Mouse (Mus musculus) intestine, postnatal 0 days (tissue): ENCODE measurements around the gene Sucla2. TPM values are rescaled to one million over a fixed set of nuclear protein-coding genes. Genes with fewer than 3 reads are reported as not detected.

Source experiments
- ATAC-seq: fragments of 200-750 bp; cut with Nextera tagmentation; 2 replicates; pipeline ENCODE4 v1.8.0; 2017; ENCODE audit warnings: mild to moderate bottlenecking, moderate TSS enrichment, moderate library complexity
- H3K27ac ChIP-seq: fragments of 300-500 bp; sonication (generic); 2 replicates; pipeline ENCODE4 v1.5.1; 2014; ENCODE audit warnings: mild to moderate bottlenecking, low read depth, low read length, moderate library complexity
- H3K27me3 ChIP-seq: fragments of 300-500 bp; sonication (generic); replicated peaks from 2 replicates; pipeline ENCODE4 v1.6.1; 2014; ENCODE audit warnings: low read length, mixed read lengths; ENCODE audit not compliant: control insufficient read depth, insufficient read depth
- H3K36me3 ChIP-seq: fragments of 300-500 bp; sonication (generic); 2 replicates; pipeline ENCODE4 v1.6.1; 2014; ENCODE audit warnings: mild to moderate bottlenecking, moderate library complexity; ENCODE audit not compliant: control insufficient read depth, insufficient read depth
- H3K4me1 ChIP-seq: fragments of 300-500 bp; sonication (generic); replicated peaks from 2 replicates; pipeline ENCODE4 v1.6.1; 2014; ENCODE audit warnings: antibody characterized with exemption, low read length, mixed read lengths; ENCODE audit not compliant: control insufficient read depth, insufficient read depth
- H3K4me2 ChIP-seq: fragments of 300-500 bp; sonication (generic); replicated peaks from 2 replicates; pipeline ENCODE4 v1.6.1; 2014; ENCODE audit warnings: low read depth, mild to moderate bottlenecking, moderate library complexity
- H3K4me3 ChIP-seq: fragments of 300-500 bp; sonication (generic); 2 replicates; pipeline ENCODE4 v1.5.1; 2014; ENCODE audit warnings: low read depth, low read length
- H3K9ac ChIP-seq: fragments of 300-500 bp; sonication (generic); 2 replicates; pipeline ENCODE4 v1.6.1; 2014; ENCODE audit warnings: mild to moderate bottlenecking, low read depth, low read length
- H3K9me3 ChIP-seq: fragments of 300-500 bp; sonication (generic); 2 replicates; pipeline ENCODE4 v1.6.1; 2016; ENCODE audit warnings: mixed run types; ENCODE audit not compliant: control insufficient read depth
- CTCF ChIP-seq: sonication (generic); IDR thresholded peaks from 2 replicates; pipeline ENCODE4 v1.5.1; 2016; ENCODE audit warnings: low read depth, mild to moderate bottlenecking, control low read depth, antibody characterized with exemption, moderate library complexity
- WGBS: fragments of 180-500 bp; shearing (Covaris S2); extraction: QIAGEN DNeasy Blood & Tissue Kit; methylation state at CpG from one replicate; pipeline ENCODE4 v1.1.7; 2014; 5-methylcytosine and 5-hydroxymethylcytosine counted together
- polyA plus RNA-seq: library from polyadenylated mRNA; unstranded; fragments of >200 nt; fragmentation: Nextera tagmentation; extraction: Ambion mirVana; gene quantifications from 2 replicates; pipeline ENCODE4 v1.2.1, GENCODE M21; 2015

The Sucla2 gene
- polyA plus RNA-seq, 1 experiment from 2014 or later, result 202 TPM

DNA sequence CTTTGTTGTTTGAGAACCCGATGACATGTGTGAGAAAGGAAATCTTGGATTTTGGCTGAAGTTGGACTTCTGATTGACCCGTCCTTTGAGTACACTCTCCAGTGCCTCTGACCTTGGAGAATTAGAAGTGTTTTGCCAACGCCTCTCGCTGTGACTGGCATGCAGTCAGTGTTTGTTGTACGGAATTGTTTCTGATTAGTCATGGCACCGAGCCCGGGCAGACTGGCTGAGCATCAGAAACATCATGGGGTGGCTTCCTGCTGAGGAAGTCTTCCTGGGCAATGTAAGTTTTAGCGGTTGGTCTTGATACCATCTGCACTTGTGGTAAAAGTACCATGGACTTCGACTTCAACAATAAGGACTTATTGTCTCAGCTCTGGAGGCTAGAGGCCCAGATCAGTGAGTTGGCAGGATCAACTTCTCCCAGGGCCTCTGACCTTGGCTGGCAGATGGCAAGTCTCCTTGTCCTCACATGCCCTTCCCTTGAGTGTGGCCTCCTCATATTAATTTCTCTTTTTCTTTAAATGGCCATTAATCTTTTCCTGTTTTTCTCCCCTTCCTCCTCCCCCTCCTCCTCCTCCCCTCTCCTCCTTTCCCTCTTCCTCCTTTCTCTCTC, 107.6 kb downstream of the Sucla2 start:
- ATAC-seq, result 0 out of 2 replicates have a peak, but pooled peaks have one; percentile 45
- no peak for TF ChIP-seq CTCF
- 74% methylated on average over 9 of the region's 9 CpGs for WGBS
- Histone ChIP-seq H3K9me3 (no peaks in the 10 kb centered on the region), H3K9ac (no peak overlapping the region), H3K27ac (no peak overlapping the region), H3K4me2 (no peak overlapping the region), H3K27me3 (no peaks in the 10 kb centered on the region), H3K4me1 (no peaks in the 10 kb centered on the region), H3K36me3 (no peaks in the 10 kb centered on the region), H3K4me3 (no peak overlapping the region)

DNA sequence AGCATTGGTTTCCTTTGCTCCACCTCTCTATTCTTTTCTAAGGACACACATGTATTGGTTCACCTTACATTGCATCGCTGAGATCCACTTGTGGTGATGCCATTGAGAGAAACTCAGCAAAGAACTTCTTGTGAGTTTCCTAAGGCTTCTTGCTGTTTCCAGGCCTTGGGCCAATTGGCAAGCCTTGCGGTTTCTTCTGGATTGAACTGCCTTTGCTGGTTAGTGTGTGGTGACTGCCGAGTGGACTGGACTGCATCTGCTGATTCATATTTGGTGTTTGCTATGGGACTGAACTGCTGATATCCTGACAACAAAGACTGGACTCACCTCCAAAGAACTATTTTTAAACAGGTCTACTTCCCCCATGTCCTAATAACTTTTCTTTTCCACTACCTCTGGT, 109.2 kb downstream of the Sucla2 start:
- no peak for TF ChIP-seq CTCF
- 84% methylated on average over 3 of the region's 3 CpGs for WGBS
- Histone ChIP-seq H3K36me3 (no peaks in the 10 kb centered on the region), H3K4me3 (no peak overlapping the region), H3K4me2 (no peak overlapping the region), H3K27me3 (no peaks in the 10 kb centered on the region), H3K9me3 (no peaks in the 10 kb centered on the region), H3K27ac (no peak overlapping the region), H3K9ac (no peak overlapping the region), H3K4me1 (no peaks in the 10 kb centered on the region)
- ATAC-seq, result no peak

DNA sequence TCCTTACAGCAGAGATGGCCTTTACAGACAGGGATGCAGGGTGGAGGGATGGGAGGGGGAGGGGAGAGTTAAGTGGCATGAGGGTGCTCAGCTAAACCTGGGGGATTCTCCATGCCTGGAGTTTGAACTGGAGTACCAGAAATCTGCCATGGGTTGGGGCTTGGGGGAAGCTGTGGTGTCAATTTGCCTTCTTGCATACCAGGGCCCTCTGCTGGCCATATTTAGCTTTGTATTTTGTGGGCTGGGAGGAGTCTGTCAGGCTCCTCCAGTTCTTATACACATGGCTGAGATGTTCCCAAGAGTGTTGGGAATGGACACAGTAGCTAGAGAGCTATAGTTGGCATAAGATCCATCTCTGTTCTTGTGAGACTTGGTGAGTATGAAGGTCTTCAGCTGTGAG, 112.3 kb downstream of the Sucla2 start:
- H3K9ac ChIP-seq, result no peak overlapping the region
- H3K27ac ChIP-seq, result no peak overlapping the region
- H3K4me2 ChIP-seq, result no peak overlapping the region
- no peak overlapping the region for H3K4me3 ChIP-seq
- no peaks in the 10 kb centered on the region for H3K36me3 ChIP-seq
- no peaks in the 10 kb centered on the region for H3K9me3 ChIP-seq
- TF ChIP-seq CTCF, result peak; percentile 57
- ATAC-seq, result no peak
- H3K27me3 ChIP-seq, result no peaks in the 10 kb centered on the region
- no peaks in the 10 kb centered on the region for H3K4me1 ChIP-seq

Other genes starting within 250 kb of the Sucla2 start
- 14.1 and 15.1 TPM in 2 replicates for gene Rb1, start 199.5 kb upstream of the Sucla2 start, polyA plus RNA-seq
- gene Itm2b, start 140.0 kb upstream of the Sucla2 start, polyA plus RNA-seq, result 1,587 and 1,596 TPM in 2 replicates
- 30.9 and 31.7 TPM in 2 replicates for gene Med4, start 15.3 kb upstream of the Sucla2 start, polyA plus RNA-seq
- gene Nudt15, start 22.9 kb downstream of the Sucla2 start, polyA plus RNA-seq, result 2.5 and 2.8 TPM in 2 replicates
- not detected in 2 replicates for gene Gm21750, start 135.9 kb downstream of the Sucla2 start, polyA plus RNA-seq